14 mouse cellular contexts compared by ENCODE assay signal in genomic region chr15:78769064-78769463, GRCm38 (mm10). TPM values are rescaled to one million over a fixed set of nuclear protein-coding genes. Genes with fewer than 3 reads are reported as not detected.
DNase-seq lines count a peak whose midpoint lies in the region; ATAC-seq and TF ChIP-seq lines count a peak whose summit lies in the region.
"Had no signal": no experiment of that assay in that cellular context is flagged by ENCODE, and none has a peak within 500 bp of the region (broad histone marks: within the 10 kb centered on the region; RNA-seq: fewer than 3 reads in every experiment).

No protein-coding gene starts in this region.

- peaks cover 13% of the 10 kb centered on the region for H3K27me3 ChIP-seq in E14TG2a.4 (ENCODE audit: insufficient read depth, low read length)
- no peaks in the 10 kb centered on the region for H3K27me3 ChIP-seq in MEL (ENCODE audit: control insufficient read depth in 1 of 2, insufficient read depth in 2 of 2, low read length in 2 of 2)
- H3K27me3 ChIP-seq in midbrain, embryonic 12.5 days = no peaks in the 10 kb centered on the region
- no peaks in the 10 kb centered on the region for H3K27me3 ChIP-seq in thymus, adult 2 months (ENCODE audit: control insufficient read depth, insufficient read depth, low read length)
- H3K27me3 ChIP-seq: embryonic facial prominence, embryonic 15.5 days; lung, embryonic 15.5 days had no signal

- H3K9me3 ChIP-seq in E14TG2a.4 (ENCODE audit: low read length) (no peaks in the 10 kb centered on the region), MEL (replicated peaks; ENCODE audit: insufficient read depth, low read length) (no peaks in the 10 kb centered on the region)
- H3K9me3 ChIP-seq in midbrain, embryonic 12.5 days = no peaks in the 10 kb centered on the region
- H3K9me3 ChIP-seq: embryonic facial prominence, embryonic 15.5 days; kidney, embryonic 15.5 days; lung, embryonic 15.5 days had no signal

- H3K4me3 ChIP-seq in layer of hippocampus, adult 2 months = no peak overlapping the region
- H3K4me3 ChIP-seq in E14TG2a.4 (replicated peaks; ENCODE audit: low read length) = no peak overlapping the region
- no peak overlapping the region for H3K4me3 ChIP-seq in MEL (ENCODE audit: control insufficient read depth in 1 of 2, insufficient read depth in 1 of 2, low read depth in 2 of 2, low read length in 2 of 2)
- peak overlapping the region; percentile 51 for H3K4me3 ChIP-seq in midbrain, embryonic 12.5 days
- no peak overlapping the region for H3K4me3 ChIP-seq in thymus, adult 2 months (ENCODE audit: control insufficient read depth, insufficient read depth, low read length)
- H3K4me3 ChIP-seq: embryonic facial prominence, embryonic 15.5 days; kidney, embryonic 15.5 days; lung, embryonic 15.5 days had no signal

- no peak for TF ChIP-seq EP300 in MEL (IDR thresholded peaks at IDR 0.05; ENCODE audit: low read depth in 1 of 2, low read length in 2 of 2)

- no peak overlapping the region for H3K9ac ChIP-seq in MEL (ENCODE audit: control insufficient read depth, low read depth, low read length, poor library complexity, severe bottlenecking)
- no peak overlapping the region for H3K9ac ChIP-seq in midbrain, embryonic 12.5 days (replicated peaks)
- H3K9ac ChIP-seq: embryonic facial prominence, embryonic 15.5 days; kidney, embryonic 15.5 days; lung, embryonic 15.5 days had no signal

- 94% methylated on average over 4 of the region's 4 CpGs for WGBS in midbrain, embryonic 12.5 days
- WGBS in thymus, adult 2 months = 92% methylated on average over 4 of the region's 4 CpGs

- peaks cover 4% of the 10 kb centered on the region; the same call in 1 of the 2 replicates for H3K79me2 ChIP-seq in MEL (ENCODE audit: control insufficient read depth, insufficient read depth, low read length, poor library complexity)

- peak overlapping the region; percentile 74 for H3K4me2 ChIP-seq in midbrain, embryonic 12.5 days (replicated peaks)
- H3K4me2 ChIP-seq: embryonic facial prominence, embryonic 15.5 days; kidney, embryonic 15.5 days; lung, embryonic 15.5 days had no signal

- H3K4me1 ChIP-seq in E14TG2a.4 (replicated peaks; ENCODE audit: low read depth, low read length) = peaks cover 66% of the 10 kb centered on the region
- peaks cover 0 to 7% of the 10 kb centered on the region in 2 experiments; a peak in 2 of 4 replicates for H3K4me1 ChIP-seq in MEL (ENCODE audit: control insufficient read depth in 1 of 2, insufficient read depth in 2 of 2, low read length in 2 of 2)
- H3K4me1 ChIP-seq in midbrain, embryonic 12.5 days = peaks cover 67% of the 10 kb centered on the region
- peaks cover 29% of the 10 kb centered on the region for H3K4me1 ChIP-seq in thymus, adult 2 months (replicated peaks; ENCODE audit: control insufficient read depth, insufficient read depth, low read length)

- peaks cover 5% of the 10 kb centered on the region; the same call in 1 of the 2 replicates for H3K36me3 ChIP-seq in E14TG2a.4 (ENCODE audit: insufficient read depth, low read length)
- no peaks in the 10 kb centered on the region for H3K36me3 ChIP-seq in MEL (ENCODE audit: control insufficient read depth in 1 of 2, insufficient read depth in 2 of 2, low read length in 2 of 2)
- H3K36me3 ChIP-seq in midbrain, embryonic 12.5 days = peaks cover 44% of the 10 kb centered on the region
- no peaks in the 10 kb centered on the region; the same call in 1 of the 2 replicates for H3K36me3 ChIP-seq in thymus, adult 2 months (ENCODE audit: control insufficient read depth, insufficient read depth, low read length)
- H3K36me3 ChIP-seq: embryonic facial prominence, embryonic 15.5 days; kidney, embryonic 15.5 days; lung, embryonic 15.5 days had no signal

- no peak for TF ChIP-seq RAD21 in MEL (IDR thresholded peaks at IDR 0.05; ENCODE audit: low read depth, low read length)

- no peak overlapping the region for H3K27ac ChIP-seq in layer of hippocampus, adult 2 months
- H3K27ac ChIP-seq in MEL (ENCODE audit: control insufficient read depth, low read depth, low read length) = no peak overlapping the region
- H3K27ac ChIP-seq in midbrain, embryonic 12.5 days (replicated peaks) = no peak overlapping the region
- no peak overlapping the region for H3K27ac ChIP-seq in thymus, adult 2 months (ENCODE audit: control insufficient read depth, insufficient read depth, low read length)
- H3K27ac ChIP-seq: embryonic facial prominence, embryonic 15.5 days; kidney, embryonic 15.5 days; lung, embryonic 15.5 days had no signal

- no peak for DNase-seq in layer of hippocampus, adult 2 months (ENCODE audit: low spot score in 2 of 2)
- no peak for DNase-seq in layer of hippocampus, adult 8-10 months (ENCODE audit: low spot score in 2 of 2)
- DNase-seq in MEL (ENCODE audit: low read depth, low spot score) = no peak
- no peak for DNase-seq in heart, adult 9 months (ENCODE audit: low spot score in 2 of 2)
- no peak for DNase-seq in thymus, adult 2 months
- DNase-seq: cerebellum, adult 11 months had no signal

- no peak for ATAC-seq in midbrain, embryonic 12.5 days (ENCODE audit: low FRiP score, low read depth)

- TF ChIP-seq CTCF in layer of hippocampus, adult 2 months (conservative IDR thresholded peaks at IDR 0.05) = peak; percentile 66
- TF ChIP-seq CTCF in E14TG2a.4 (conservative IDR thresholded peaks at IDR 0.05; ENCODE audit: low read length) (peak; percentile 77), MEL (IDR thresholded peaks at IDR 0.05 in 2 of 3, conservative IDR thresholded peaks at IDR 0.05 in 1 of 3; ENCODE audit: control insufficient read depth in 1 of 3, insufficient read depth in 1 of 3, low read depth in 2 of 3, low read length in 3 of 3, poor library complexity in 1 of 3, severe bottlenecking in 1 of 3) (peak; percentile 30 to 50 (median 31); a peak in 5 of 6 replicates)
- no peak for TF ChIP-seq CTCF in thymus, adult 2 months (IDR thresholded peaks at IDR 0.05; ENCODE audit: borderline replicate concordance, control insufficient read depth, extremely low read depth, insufficient read depth, low read length, poor library complexity)

- TF ChIP-seq POLR2A in MEL (IDR thresholded peaks at IDR 0.05; ENCODE audit: control insufficient read depth in 1 of 2, insufficient read depth in 1 of 2, low read depth in 1 of 2, low read length in 2 of 2, poor library complexity in 1 of 2) = no peak
- no peak for TF ChIP-seq POLR2A in thymus, adult 2 months (IDR thresholded peaks at IDR 0.05; ENCODE audit: control insufficient read depth, extremely low read depth, insufficient read depth, low read length, poor library complexity)

TF ChIP-seq in MEL, 35 proteins besides CTCF, POLR2A, EP300 and RAD21:
- TF ChIP-seq ZNF384 (IDR thresholded peaks at IDR 0.05; ENCODE audit: low read depth, low read length) (peak; percentile 91), CHD1 (IDR thresholded peaks at IDR 0.05; ENCODE audit: low read depth, low read length) (no peak), TCF12 (IDR thresholded peaks at IDR 0.05; ENCODE audit: low read depth, low read length) (no peak)

RNA-seq across cellular contexts. Expression of gene Mfng, which starts 4.2 kb away (rescaled TPM):
- total RNA-seq in layer of hippocampus, adult 2 months (2021) = 1 to 10 TPM; 4.4 to 4.7 TPM
- 10 to 100 TPM in 1 of 4 experiments, 1 to 10 TPM in 3; 6.5 to 11.2 (median 8.1) TPM for total RNA-seq in layer of hippocampus, adult 8-10 months (2022)
- total RNA-seq in MEL (2012; rRNA removed) = 11.5 and 17.8 TPM in 2 replicates
- 10 to 100 TPM in 1 of 2 experiments, not detected in 1; 27.1 TPM for polyA plus RNA-seq in MEL (2012; ENCODE audit: insufficient read depth in 1 of 2, insufficient read length in 2 of 2, low read depth in 1 of 2, low replicate concordance in 2 of 2, missing spikeins in 1 of 2)
- 119 and 137 TPM in 2 replicates for polyA plus RNA-seq in midbrain, embryonic 12.5 days (2016; fragmentation: Nextera tagmentation; extraction: Ambion mirVana)
- polyA plus RNA-seq in thymus, adult 2 months (2012; rRNA removed) = 97.5 and 110 TPM in 2 replicates

RNA-seq across cellular contexts. Expression of gene Card10, which starts 33.8 kb away (rescaled TPM):
- 1 to 10 TPM; 5.4 to 5.5 TPM for total RNA-seq in layer of hippocampus, adult 2 months (2021)
- total RNA-seq in layer of hippocampus, adult 8-10 months (2022) = 1 to 10 TPM; 6.6 to 8.2 (median 6.9) TPM
- total RNA-seq in MEL (2012; rRNA removed) = not detected in 2 replicates
- polyA plus RNA-seq in MEL (2012; ENCODE audit: insufficient read depth in 1 of 2, insufficient read length in 2 of 2, low read depth in 1 of 2, low replicate concordance in 2 of 2, missing spikeins in 1 of 2) = not detected
- polyA plus RNA-seq in midbrain, embryonic 12.5 days (2016; fragmentation: Nextera tagmentation; extraction: Ambion mirVana) = 2.3 and 2.6 TPM in 2 replicates
- 12.6 and 13.0 TPM in 2 replicates for polyA plus RNA-seq in thymus, adult 2 months (2012; rRNA removed)
- total RNA-seq: common myeloid progenitor, adult 5-6 weeks; hematopoietic stem cell, adult 5-6 weeks had no signal

RNA-seq across cellular contexts. Expression of gene Elfn2, which starts 50.5 kb away (rescaled TPM):
- total RNA-seq in layer of hippocampus, adult 2 months (2021) = 100 to 1,000 TPM; 202 to 204 TPM
- total RNA-seq in layer of hippocampus, adult 8-10 months (2022) = 100 to 1,000 TPM; 176 to 224 (median 201) TPM
- 0.04 and 0.49 TPM in 2 replicates for total RNA-seq in MEL (2012; rRNA removed)
- polyA plus RNA-seq in MEL (2012; ENCODE audit: insufficient read depth in 1 of 2, insufficient read length in 2 of 2, low read depth in 1 of 2, low replicate concordance in 2 of 2, missing spikeins in 1 of 2) = under 1 TPM in 1 of 2 experiments, not detected in 1; 0.15 TPM
- polyA plus RNA-seq in midbrain, embryonic 12.5 days (2016; fragmentation: Nextera tagmentation; extraction: Ambion mirVana) = 0.88 and 2.2 TPM in 2 replicates
- 4.7 and 8.4 TPM in 2 replicates for polyA plus RNA-seq in thymus, adult 2 months (2012; rRNA removed)
- total RNA-seq: common myeloid progenitor, adult 5-6 weeks had no signal
- polyA plus RNA-seq: kidney, embryonic 15.5 days; limb, embryonic 11.5 days had no signal

Comparison
In these comparisons a context has a peak if more than half of its experiments do, and no peak if none do; other contexts are left out.
1. RNA of gene Elfn2, which starts 50.5 kb away (total RNA-seq): 176 to 224 TPM in layer of hippocampus, adult 8-10 months and 202 to 204 TPM in layer of hippocampus, adult 2 months; 0.04 to 0.49 TPM in MEL; every median in the first group is over 100 times any median in the second.